Mouse (Mus musculus): ENCODE measurements around the gene Slc6a21. TPM values are rescaled to one million over a fixed set of nuclear protein-coding genes. Genes with fewer than 3 reads are reported as not detected.

Slc6a21 gene
- polyA plus RNA-seq, 1 experiment from 2014 or later, result not detected

GRCm38 (mm10) chr7:45315182-45315701 lies 37.9 kb downstream of the Slc6a21 start:
- 78% methylated on average over 10 of the region's 10 CpGs for WGBS (ENCODE audit: insufficient replicate concordance)
- Histone ChIP-seq H3K36me3 (ENCODE audit: control insufficient read depth, insufficient read depth, low read length) (peaks cover 7% of the 10 kb centered on the region; the same call in 1 of the 2 replicates), H3K4me3 (ENCODE audit: low read depth, low read length) (no peak overlapping the region), H3K27ac (ENCODE audit: low read depth, low read length) (no peak overlapping the region), H3K4me1 (ENCODE audit: control insufficient read depth, insufficient read depth, low read length) (peaks cover 9% of the 10 kb centered on the region; the same call in 1 of the 2 replicates), H3K4me2 (no peak overlapping the region), H3K9me3 (replicated peaks; ENCODE audit: control insufficient read depth, low read length) (no peaks in the 10 kb centered on the region), H3K9ac (ENCODE audit: low read depth, low read length) (no peak overlapping the region), H3K27me3 (ENCODE audit: control insufficient read depth, insufficient read depth, low read length) (no peaks in the 10 kb centered on the region)
- ATAC-seq (replicated peaks; ENCODE audit: insufficient number of reproducible peaks, low FRiP score, low TSS enrichment), result no peak

GRCm38 (mm10) chr7:45316536-45316935 lies 39.2 kb downstream of the Slc6a21 start:
- Histone ChIP-seq H3K4me2 (no peak overlapping the region), H3K36me3 (ENCODE audit: control insufficient read depth, insufficient read depth, low read length) (peaks cover 7% of the 10 kb centered on the region; the same call in 1 of the 2 replicates), H3K27ac (ENCODE audit: low read depth, low read length) (no peak overlapping the region), H3K9ac (ENCODE audit: low read depth, low read length) (no peak overlapping the region), H3K4me3 (ENCODE audit: low read depth, low read length) (no peak overlapping the region), H3K9me3 (replicated peaks; ENCODE audit: control insufficient read depth, low read length) (no peaks in the 10 kb centered on the region), H3K27me3 (ENCODE audit: control insufficient read depth, insufficient read depth, low read length) (no peaks in the 10 kb centered on the region), H3K4me1 (ENCODE audit: control insufficient read depth, insufficient read depth, low read length) (peaks cover 9% of the 10 kb centered on the region; the same call in 1 of the 2 replicates)
- 83% methylated on average over 14 of the region's 14 CpGs for WGBS (ENCODE audit: insufficient replicate concordance)
- ATAC-seq (replicated peaks; ENCODE audit: insufficient number of reproducible peaks, low FRiP score, low TSS enrichment), result no peak

- 71% methylated on average over 4 of the region's 4 CpGs for WGBS (ENCODE audit: insufficient replicate concordance)
- Histone ChIP-seq H3K36me3 (ENCODE audit: control insufficient read depth, insufficient read depth, low read length) (peaks cover 19% of the 10 kb centered on the region), H3K27me3 (ENCODE audit: control insufficient read depth, insufficient read depth, low read length) (no peaks in the 10 kb centered on the region), H3K4me3 (ENCODE audit: low read depth, low read length) (no peak overlapping the region), H3K4me2 (no peak overlapping the region), H3K9me3 (replicated peaks; ENCODE audit: control insufficient read depth, low read length) (no peaks in the 10 kb centered on the region), H3K9ac (ENCODE audit: low read depth, low read length) (no peak overlapping the region), H3K4me1 (ENCODE audit: control insufficient read depth, insufficient read depth, low read length) (no peaks in the 10 kb centered on the region), H3K27ac (ENCODE audit: low read depth, low read length) (no peak overlapping the region)
- ATAC-seq (replicated peaks; ENCODE audit: insufficient number of reproducible peaks, low FRiP score, low TSS enrichment), result no peak
Observed at GRCm38 (mm10) chr7:45322245-45322644, 44.9 kb downstream of the Slc6a21 start.

DNA sequence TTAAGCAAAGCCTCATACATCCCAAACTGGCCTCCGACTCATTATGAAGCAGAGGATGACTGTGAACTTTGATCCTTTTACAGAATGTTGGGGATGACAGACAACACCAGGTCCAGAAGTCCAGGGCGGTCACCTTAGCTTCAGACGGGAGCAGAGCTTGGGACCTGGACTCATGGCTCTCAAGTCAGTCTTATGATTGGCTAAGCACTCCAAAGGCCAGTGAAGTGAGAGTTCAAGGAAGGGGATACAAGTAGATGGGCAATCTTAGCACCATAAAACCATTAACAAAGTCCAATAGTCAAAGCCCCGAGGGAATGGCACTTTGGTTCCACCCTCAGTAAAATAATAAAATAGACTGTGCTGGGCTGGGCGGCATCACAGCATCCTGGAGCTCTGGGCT lies 45.8 kb downstream of the Slc6a21 start:
- H3K27ac ChIP-seq (ENCODE audit: low read depth, low read length), result no peak overlapping the region
- peaks cover 18% of the 10 kb centered on the region for H3K36me3 ChIP-seq (ENCODE audit: control insufficient read depth, insufficient read depth, low read length)
- no peak for ATAC-seq (replicated peaks; ENCODE audit: insufficient number of reproducible peaks, low FRiP score, low TSS enrichment)
- no peak overlapping the region for H3K9ac ChIP-seq (ENCODE audit: low read depth, low read length)
- H3K4me2 ChIP-seq, result no peak overlapping the region
- no peaks in the 10 kb centered on the region for H3K9me3 ChIP-seq (replicated peaks; ENCODE audit: control insufficient read depth, low read length)
- no peaks in the 10 kb centered on the region for H3K27me3 ChIP-seq (ENCODE audit: control insufficient read depth, insufficient read depth, low read length)
- no peaks in the 10 kb centered on the region for H3K4me1 ChIP-seq (ENCODE audit: control insufficient read depth, insufficient read depth, low read length)
- no peak overlapping the region for H3K4me3 ChIP-seq (ENCODE audit: low read depth, low read length)
- 89% methylated on average over 5 of the region's 5 CpGs for WGBS (ENCODE audit: insufficient replicate concordance)

- Histone ChIP-seq H3K4me1 (ENCODE audit: control insufficient read depth, insufficient read depth, low read length) (no peaks in the 10 kb centered on the region), H3K4me2 (no peak overlapping the region), H3K36me3 (ENCODE audit: control insufficient read depth, insufficient read depth, low read length) (peaks cover 14% of the 10 kb centered on the region), H3K9ac (ENCODE audit: low read depth, low read length) (no peak overlapping the region), H3K27me3 (ENCODE audit: control insufficient read depth, insufficient read depth, low read length) (no peaks in the 10 kb centered on the region), H3K9me3 (replicated peaks; ENCODE audit: control insufficient read depth, low read length) (no peaks in the 10 kb centered on the region), H3K27ac (ENCODE audit: low read depth, low read length) (no peak overlapping the region), H3K4me3 (ENCODE audit: low read depth, low read length) (no peak overlapping the region)
- no peak for ATAC-seq (replicated peaks; ENCODE audit: insufficient number of reproducible peaks, low FRiP score, low TSS enrichment)
Observed at GRCm38 (mm10) chr7:45325800-45326199, 48.5 kb downstream of the Slc6a21 start.

DNA sequence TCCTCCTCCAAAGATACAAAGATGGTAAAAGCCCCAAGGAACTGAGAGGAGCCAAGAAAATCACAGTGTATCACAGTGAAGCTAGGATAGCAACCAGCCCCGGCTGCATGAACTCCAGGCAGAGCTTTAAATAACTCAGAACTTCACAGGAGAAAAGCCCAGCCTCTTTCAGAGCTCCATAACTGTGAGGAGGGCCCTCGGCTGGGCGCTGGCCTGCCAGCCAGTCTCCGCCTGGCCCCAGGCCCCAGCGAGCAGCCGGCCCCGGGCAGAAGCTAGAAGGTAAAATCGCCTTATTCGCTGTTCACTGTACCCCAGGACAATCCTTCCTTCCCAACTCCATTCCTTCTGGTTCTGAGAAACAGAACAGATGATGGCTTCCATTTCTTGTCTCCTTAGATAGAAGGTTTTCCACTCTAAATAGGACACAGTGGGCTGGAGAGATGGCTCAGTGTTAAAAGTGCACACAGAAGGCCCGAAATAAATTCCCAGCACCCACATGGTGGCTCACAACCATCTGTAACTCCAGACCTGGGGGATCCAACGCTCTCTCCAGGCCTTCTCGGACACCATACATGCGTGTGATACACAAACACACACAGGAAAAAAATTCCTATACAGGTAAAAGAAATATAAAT lies 51.6 kb downstream of the Slc6a21 start:
- Histone ChIP-seq H3K27me3 (ENCODE audit: control insufficient read depth, insufficient read depth, low read length) (no peaks in the 10 kb centered on the region), H3K4me1 (ENCODE audit: control insufficient read depth, insufficient read depth, low read length) (peaks cover 16% of the 10 kb centered on the region), H3K27ac (ENCODE audit: low read depth, low read length) (peak overlapping the region; percentile 85), H3K4me2 (peak overlapping the region; percentile 8; the same call in 1 of the 2 replicates), H3K9me3 (replicated peaks; ENCODE audit: control insufficient read depth, low read length) (no peaks in the 10 kb centered on the region), H3K4me3 (ENCODE audit: low read depth, low read length) (no peak overlapping the region), H3K36me3 (ENCODE audit: control insufficient read depth, insufficient read depth, low read length) (peaks cover 13% of the 10 kb centered on the region), H3K9ac (ENCODE audit: low read depth, low read length) (peak overlapping the region; percentile 34; the same call in 1 of the 2 replicates)
- WGBS (ENCODE audit: insufficient replicate concordance), result 64% methylated on average over 13 of the region's 13 CpGs
- ATAC-seq (replicated peaks; ENCODE audit: insufficient number of reproducible peaks, low FRiP score, low TSS enrichment), result no peak

- WGBS (ENCODE audit: insufficient replicate concordance), result 62% methylated on average over 6 of the region's 6 CpGs
- Histone ChIP-seq H3K4me1 (ENCODE audit: control insufficient read depth, insufficient read depth, low read length) (peaks cover 35% of the 10 kb centered on the region), H3K9ac (ENCODE audit: low read depth, low read length) (no peak overlapping the region), H3K9me3 (replicated peaks; ENCODE audit: control insufficient read depth, low read length) (no peaks in the 10 kb centered on the region), H3K27ac (ENCODE audit: low read depth, low read length) (no peak overlapping the region), H3K4me3 (ENCODE audit: low read depth, low read length) (no peak overlapping the region), H3K27me3 (ENCODE audit: control insufficient read depth, insufficient read depth, low read length) (no peaks in the 10 kb centered on the region), H3K36me3 (ENCODE audit: control insufficient read depth, insufficient read depth, low read length) (no peaks in the 10 kb centered on the region), H3K4me2 (no peak overlapping the region)
- ATAC-seq (replicated peaks; ENCODE audit: insufficient number of reproducible peaks, low FRiP score, low TSS enrichment), result no peak
Observed at GRCm38 (mm10) chr7:45331502-45331901, 54.2 kb downstream of the Slc6a21 start.

GRCm38 (mm10) chr7:45332685-45333425 lies 55.5 kb downstream of the Slc6a21 start:
- ATAC-seq (replicated peaks; ENCODE audit: insufficient number of reproducible peaks, low FRiP score, low TSS enrichment), result peak; percentile 64
- Histone ChIP-seq H3K36me3 (ENCODE audit: control insufficient read depth, insufficient read depth, low read length) (no peaks in the 10 kb centered on the region), H3K27me3 (ENCODE audit: control insufficient read depth, insufficient read depth, low read length) (no peaks in the 10 kb centered on the region), H3K9me3 (replicated peaks; ENCODE audit: control insufficient read depth, low read length) (no peaks in the 10 kb centered on the region), H3K9ac (ENCODE audit: low read depth, low read length) (peak overlapping the region; percentile 78), H3K27ac (ENCODE audit: low read depth, low read length) (peak overlapping the region; percentile 89), H3K4me2 (peak overlapping the region; percentile 83), H3K4me1 (ENCODE audit: control insufficient read depth, insufficient read depth, low read length) (peaks cover 38% of the 10 kb centered on the region), H3K4me3 (ENCODE audit: low read depth, low read length) (peak overlapping the region; percentile 64)
- WGBS (ENCODE audit: insufficient replicate concordance), result 4% methylated on average over 22 of the region's 22 CpGs
